Mouse (Mus musculus) embryonic facial prominence, embryonic 13.5 days (tissue): ENCODE measurements at regions not wholly inside any gene's neighbourhood (a gene's known extent, or its start where the extent isn't known, plus 50 kb on each side); places are given as distances from the start of the nearest gene placed in this dataset.

Experiments
- ATAC-seq: fragments of 200-750 bp; cut with Nextera tagmentation; 2 replicates; pipeline ENCODE4 v1.8.0; 2017; ENCODE audit warnings: low read depth; ENCODE audit not compliant: insufficient number of reproducible peaks, insufficient read depth, low FRiP score, low TSS enrichment
- H3K27ac ChIP-seq: fragments of 300-500 bp; sonication (generic); 2 replicates; pipeline ENCODE4 v1.5.1; 2015; ENCODE audit warnings: moderate library complexity, mild to moderate bottlenecking, inconsistent platforms
- H3K27me3 ChIP-seq: fragments of 300-500 bp; sonication (generic); 2 replicates; pipeline ENCODE4 v1.6.1; 2015; ENCODE audit warnings: mild to moderate bottlenecking, inconsistent platforms
- H3K36me3 ChIP-seq: fragments of 300-500 bp; sonication (generic); 2 replicates; pipeline ENCODE4 v1.6.1; 2015; ENCODE audit warnings: mild to moderate bottlenecking, inconsistent platforms
- H3K4me1 ChIP-seq: fragments of 300-500 bp; sonication (generic); 2 replicates; pipeline ENCODE4 v1.6.1; 2015; ENCODE audit warnings: inconsistent platforms
- H3K4me2 ChIP-seq: fragments of 300-500 bp; sonication (generic); 2 replicates; pipeline ENCODE4 v1.6.1; 2015; ENCODE audit warnings: moderate library complexity, mild to moderate bottlenecking, inconsistent platforms
- H3K4me3 ChIP-seq: fragments of 300-500 bp; sonication (generic); 2 replicates; pipeline ENCODE4 v1.5.1; 2015; ENCODE audit warnings: mild to moderate bottlenecking, inconsistent platforms
- H3K9ac ChIP-seq: fragments of 300-500 bp; sonication (generic); 2 replicates; pipeline ENCODE4 v1.6.1; 2015; ENCODE audit warnings: mild to moderate bottlenecking, inconsistent platforms
- H3K9me3 ChIP-seq: fragments of 300-500 bp; sonication (generic); 2 replicates; pipeline ENCODE4 v1.6.1; 2016; ENCODE audit warnings: inconsistent platforms
- WGBS: fragments of 180-500 bp; shearing (Covaris S2); methylation state at CpG from one replicate; pipeline ENCODE4 v1.1.7; 2015; ENCODE audit warnings: mixed read lengths; 5-methylcytosine and 5-hydroxymethylcytosine counted together

DNA sequence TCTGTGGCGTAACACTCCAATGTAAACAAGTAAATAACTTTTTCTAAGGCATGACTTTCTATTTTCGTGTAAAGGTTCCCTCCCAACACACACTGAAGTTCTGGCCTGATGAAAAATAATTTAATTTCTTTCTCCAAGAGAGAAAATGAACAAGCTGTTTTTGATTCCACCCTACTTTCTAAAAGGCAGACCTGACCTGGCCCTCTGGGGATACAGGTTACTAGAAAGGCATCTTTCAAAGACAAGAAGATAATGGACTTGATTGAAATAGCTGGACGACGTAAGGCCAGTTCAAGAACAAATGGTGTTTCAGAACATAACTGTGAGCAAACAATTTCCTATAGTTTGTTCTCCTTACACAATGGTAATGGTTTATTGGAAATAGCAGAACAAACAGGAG lies 273.5 kb downstream of the Ptprc start:
- Histone ChIP-seq H3K9me3 (no peaks in the 10 kb centered on the region), H3K4me2 (peak overlapping the region; percentile 62), H3K4me1 (peaks cover 34% of the 10 kb centered on the region), H3K27ac (peak overlapping the region; percentile 60), H3K4me3 (peak overlapping the region; percentile 75), H3K27me3 (no peaks in the 10 kb centered on the region), H3K36me3 (no peaks in the 10 kb centered on the region), H3K9ac (peak overlapping the region; percentile 62)
- ATAC-seq = no peak
- 32% methylated on average over 4 of the region's 4 CpGs for WGBS

DNA sequence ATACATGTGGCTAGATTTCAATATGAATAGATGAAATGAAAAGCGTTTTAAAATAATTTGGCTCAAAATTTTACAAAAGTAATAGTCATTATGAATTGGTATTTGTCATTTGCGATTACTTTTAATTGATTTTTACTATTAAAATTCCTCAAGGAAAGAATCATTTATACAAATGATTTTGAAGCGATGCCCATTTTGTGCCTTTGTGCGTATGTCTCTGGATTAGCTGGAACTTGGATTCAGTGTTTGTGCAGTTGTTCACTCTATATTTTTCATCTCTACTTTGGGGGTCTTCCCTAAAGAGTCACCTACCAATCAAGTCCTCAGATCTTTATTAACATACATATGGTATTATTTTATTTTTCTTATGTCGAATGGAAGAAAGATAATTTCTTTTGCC lies 274.3 kb downstream of the Ptprc start:
- Histone ChIP-seq H3K4me1 (peaks cover 26% of the 10 kb centered on the region), H3K36me3 (no peaks in the 10 kb centered on the region), H3K4me3 (peak overlapping the region; percentile 75), H3K9me3 (no peaks in the 10 kb centered on the region), H3K4me2 (peak overlapping the region; percentile 62), H3K27me3 (no peaks in the 10 kb centered on the region), H3K27ac (peak overlapping the region; percentile 98; the same call in 1 of the 2 replicates), H3K9ac (peak overlapping the region; percentile 91)
- no peak for ATAC-seq
- 25% methylated on average over 5 of the region's 5 CpGs for WGBS

DNA sequence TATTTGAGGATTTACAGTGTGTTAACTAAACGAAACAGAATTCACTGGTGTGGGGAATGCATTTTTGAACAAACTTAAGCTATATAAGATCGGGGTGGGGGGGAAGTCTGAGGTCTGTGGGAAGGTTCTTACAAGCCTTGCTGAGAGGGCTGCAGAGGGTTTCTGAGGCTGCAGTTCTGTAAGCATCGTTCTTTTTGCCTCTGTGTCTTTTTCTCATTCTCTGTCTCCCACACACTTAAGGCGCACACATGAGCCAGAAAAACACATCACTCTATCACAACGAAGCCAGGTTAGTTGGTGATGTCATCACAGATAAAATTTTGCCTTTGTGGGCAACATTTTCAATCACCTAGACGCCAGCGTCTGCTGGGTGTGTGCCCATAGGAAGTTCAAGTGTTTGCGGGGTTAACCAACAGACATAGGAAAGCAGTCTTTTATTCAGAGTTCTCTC lies 274.9 kb downstream of the Ptprc start:
- Histone ChIP-seq H3K36me3 (no peaks in the 10 kb centered on the region), H3K9ac (peak overlapping the region; percentile 91), H3K27ac (peak overlapping the region; percentile 98), H3K9me3 (no peaks in the 10 kb centered on the region), H3K4me1 (peaks cover 23% of the 10 kb centered on the region), H3K4me2 (peak overlapping the region; percentile 62), H3K4me3 (peak overlapping the region; percentile 75), H3K27me3 (no peaks in the 10 kb centered on the region)
- 0 out of 2 replicates have a peak, but pooled peaks have one; percentile 17 for ATAC-seq
- WGBS = under 1% methylated on average over 8 of the region's 8 CpGs

DNA sequence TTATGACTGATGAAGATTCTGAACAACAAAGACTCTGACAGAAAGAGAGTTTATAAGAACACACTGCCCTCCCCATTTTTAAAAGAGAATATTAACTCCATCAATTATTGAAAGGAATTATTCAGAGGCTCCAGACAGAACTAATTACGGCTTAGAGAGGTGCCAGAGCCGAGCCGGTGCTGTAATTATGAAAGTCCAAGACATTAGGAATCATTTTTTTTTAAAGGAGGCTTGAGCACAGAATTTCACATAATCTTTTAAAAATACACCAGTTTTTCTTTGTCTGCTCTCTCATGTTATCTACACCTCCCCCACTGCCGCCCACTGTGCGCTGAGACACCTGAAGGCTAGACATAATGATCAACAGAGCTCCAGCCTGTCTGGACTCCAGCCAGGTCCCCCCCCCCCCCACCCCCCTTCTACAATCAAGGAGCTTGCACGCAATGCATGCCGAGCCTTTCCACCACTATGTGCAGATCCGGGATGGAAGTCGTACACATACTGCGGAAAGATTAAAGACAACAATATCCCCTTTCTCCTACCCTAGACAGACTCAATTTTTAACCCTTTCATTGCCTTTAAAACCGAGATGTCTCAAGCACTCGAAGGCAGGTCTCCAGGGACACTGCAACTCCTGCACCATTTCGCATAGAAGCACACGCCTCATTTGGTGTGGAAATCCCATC lies 275.4 kb downstream of the Ptprc start:
- H3K27ac ChIP-seq = peak overlapping the region; percentile 98
- H3K4me2 ChIP-seq = peak overlapping the region; percentile 62
- no peaks in the 10 kb centered on the region for H3K9me3 ChIP-seq
- peak overlapping the region; percentile 75 for H3K4me3 ChIP-seq
- H3K27me3 ChIP-seq = no peaks in the 10 kb centered on the region
- peaks cover 18% of the 10 kb centered on the region for H3K4me1 ChIP-seq
- no peaks in the 10 kb centered on the region for H3K36me3 ChIP-seq
- WGBS = 0% methylated on average over 14 of the region's 14 CpGs
- H3K9ac ChIP-seq = peak overlapping the region; percentile 91
- ATAC-seq = peak; percentile 93

DNA sequence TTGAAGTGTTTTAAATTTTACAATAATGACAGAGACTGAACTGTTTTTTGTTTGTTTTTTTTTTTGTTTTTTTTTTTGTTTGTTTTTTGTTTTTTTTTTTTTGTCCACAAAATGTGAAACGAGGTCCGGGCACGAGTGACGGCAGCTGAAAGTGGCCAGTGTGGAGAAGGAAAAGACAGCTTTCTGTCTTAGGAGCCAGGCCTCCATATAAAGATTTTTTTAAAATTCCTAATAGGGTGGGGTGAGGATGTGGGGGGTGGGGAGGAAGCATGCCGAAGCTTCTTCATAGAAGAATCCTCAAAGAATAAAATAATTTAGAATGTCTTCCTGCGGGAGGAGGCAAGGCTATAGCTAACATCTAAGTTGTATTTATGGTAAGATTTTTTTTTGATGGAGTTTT lies 276.2 kb downstream of the Ptprc start:
- under 1% methylated on average over 6 of the region's 6 CpGs for WGBS
- no peaks in the 10 kb centered on the region for H3K27me3 ChIP-seq
- ATAC-seq = no peak
- H3K4me2 ChIP-seq = peak overlapping the region; percentile 62
- peak overlapping the region; percentile 91 for H3K9ac ChIP-seq
- peaks cover 18% of the 10 kb centered on the region for H3K4me1 ChIP-seq
- no peaks in the 10 kb centered on the region for H3K9me3 ChIP-seq
- no peaks in the 10 kb centered on the region for H3K36me3 ChIP-seq
- peak overlapping the region; percentile 75 for H3K4me3 ChIP-seq
- peak overlapping the region; percentile 98 for H3K27ac ChIP-seq

DNA sequence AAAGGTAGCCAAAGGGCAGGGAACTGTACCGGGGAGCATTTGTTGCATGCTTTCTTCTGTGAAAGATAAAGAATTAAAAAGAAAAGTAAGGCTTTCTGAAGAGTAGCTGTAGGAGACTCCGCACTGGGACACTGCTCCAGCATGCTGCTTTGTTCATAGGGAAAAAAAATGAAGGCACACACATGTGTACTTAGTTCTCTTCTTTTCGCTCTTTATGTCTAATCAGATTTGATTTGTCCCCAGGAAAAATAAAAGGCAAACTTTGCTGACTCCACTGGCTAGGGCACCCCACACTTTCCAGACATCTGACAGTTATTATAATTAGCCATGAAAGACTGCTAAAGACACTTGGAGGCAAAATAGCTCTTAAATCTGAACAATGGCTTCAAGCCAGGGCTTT lies 276.6 kb downstream of the Ptprc start:
- peak overlapping the region; percentile 98 for H3K27ac ChIP-seq
- ATAC-seq = no peak
- H3K36me3 ChIP-seq = no peaks in the 10 kb centered on the region
- H3K27me3 ChIP-seq = no peaks in the 10 kb centered on the region
- 0% methylated on average over 3 of the region's 3 CpGs for WGBS
- H3K9ac ChIP-seq = peak overlapping the region; percentile 91
- no peaks in the 10 kb centered on the region for H3K9me3 ChIP-seq
- H3K4me2 ChIP-seq = peak overlapping the region; percentile 62
- H3K4me3 ChIP-seq = peak overlapping the region; percentile 75
- peaks cover 21% of the 10 kb centered on the region for H3K4me1 ChIP-seq

DNA sequence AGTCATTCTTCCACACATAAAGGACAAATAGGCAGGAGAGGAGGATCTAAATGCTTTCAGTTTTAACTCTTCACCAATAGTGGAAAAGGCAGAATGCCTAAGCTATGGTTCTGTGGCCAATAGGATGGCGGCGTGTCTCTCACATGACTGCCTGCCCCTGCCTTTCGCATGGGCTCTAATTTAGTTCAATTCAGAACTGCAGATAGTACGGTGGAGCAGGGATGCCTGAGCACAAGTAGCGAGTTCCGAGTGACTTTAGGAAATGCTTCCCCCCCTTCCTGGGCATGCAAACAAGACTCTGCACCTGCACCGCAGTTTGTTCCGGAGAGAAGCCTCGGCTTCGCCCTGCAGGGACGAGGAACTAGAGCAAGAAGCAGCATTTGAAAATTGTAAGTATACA lies 277.1 kb downstream of the Ptprc start:
- peak overlapping the region; percentile 62 for H3K4me2 ChIP-seq
- H3K36me3 ChIP-seq = no peaks in the 10 kb centered on the region
- H3K27ac ChIP-seq = peak overlapping the region; percentile 98
- peaks cover 20% of the 10 kb centered on the region for H3K4me1 ChIP-seq
- no peaks in the 10 kb centered on the region for H3K27me3 ChIP-seq
- under 1% methylated on average over 11 of the region's 11 CpGs for WGBS
- no peaks in the 10 kb centered on the region for H3K9me3 ChIP-seq
- peak; percentile 94 for ATAC-seq
- peak overlapping the region; percentile 75 for H3K4me3 ChIP-seq
- peak overlapping the region; percentile 91 for H3K9ac ChIP-seq

DNA sequence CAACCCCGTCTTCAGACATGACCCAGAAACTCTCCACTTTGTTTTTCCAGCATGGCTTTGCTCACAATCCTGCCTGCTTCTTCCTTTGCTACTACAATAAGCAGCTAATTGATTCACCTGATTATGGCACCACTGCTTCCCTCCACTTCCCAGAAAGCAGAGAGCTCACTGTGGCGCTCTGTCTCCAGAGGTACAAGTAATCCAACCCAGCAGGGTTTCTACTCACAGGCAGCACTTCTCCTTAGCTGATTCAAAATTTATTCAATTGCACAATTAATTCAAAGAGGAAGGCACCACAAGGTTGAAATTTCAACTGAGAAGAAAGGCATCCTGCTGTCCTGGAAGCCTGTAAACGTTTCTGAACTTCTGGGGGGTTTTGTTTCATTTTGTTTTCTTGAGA lies 293.9 kb downstream of the Ptprc start:
- no peak for ATAC-seq
- Histone ChIP-seq H3K4me3 (no peak overlapping the region), H3K9me3 (no peaks in the 10 kb centered on the region), H3K36me3 (no peaks in the 10 kb centered on the region), H3K4me2 (no peak overlapping the region), H3K27me3 (no peaks in the 10 kb centered on the region), H3K27ac (no peak overlapping the region), H3K4me1 (peaks cover 4% of the 10 kb centered on the region; the same call in 1 of the 2 replicates), H3K9ac (no peak overlapping the region)
- 22% methylated on average over 3 of the region's 3 CpGs for WGBS

DNA sequence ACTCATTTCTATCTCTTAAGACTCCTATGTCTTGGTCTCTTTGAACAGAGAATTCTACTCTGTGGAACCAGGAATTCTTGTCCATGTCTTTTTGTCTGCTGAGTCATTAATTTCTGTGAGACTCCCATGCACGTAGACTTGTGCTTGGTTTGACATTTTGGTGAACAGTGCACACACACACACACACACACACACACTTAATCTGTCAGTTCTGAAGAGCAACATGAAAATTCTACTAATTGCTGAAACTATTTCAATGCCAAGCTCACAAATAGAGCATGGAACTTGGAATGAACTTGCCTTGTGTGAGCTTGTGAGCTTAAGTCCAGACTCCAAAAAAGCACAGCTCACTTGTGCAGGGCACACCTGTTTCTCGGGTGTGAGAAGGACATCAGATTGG lies 301.1 kb downstream of the Ptprc start:
- no peak overlapping the region for H3K4me3 ChIP-seq
- ATAC-seq = no peak

DNA sequence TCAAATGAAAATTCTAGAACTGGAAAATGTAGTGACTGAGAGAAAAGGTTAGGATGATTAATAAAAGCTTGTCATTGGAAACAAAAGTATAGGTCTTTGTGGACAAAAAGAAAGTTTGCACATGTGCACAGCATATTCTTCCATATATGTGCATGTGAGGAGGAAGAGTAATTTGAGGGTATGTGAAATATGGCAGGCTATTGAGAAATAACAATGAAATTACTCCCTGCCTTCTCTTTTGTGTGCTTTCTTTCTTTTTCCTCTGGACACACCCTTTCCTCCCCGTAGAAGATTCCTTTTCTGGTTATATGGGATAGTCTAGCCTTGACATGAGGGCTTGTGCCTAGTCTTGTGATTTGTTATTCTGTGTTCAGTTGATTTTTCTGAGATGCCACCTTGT lies 301.9 kb downstream of the Ptprc start:
- Histone ChIP-seq H3K9ac (no peak overlapping the region), H3K4me3 (no peak overlapping the region), H3K36me3 (no peaks in the 10 kb centered on the region), H3K27ac (no peak overlapping the region), H3K4me1 (no peaks in the 10 kb centered on the region), H3K9me3 (no peaks in the 10 kb centered on the region), H3K4me2 (no peak overlapping the region), H3K27me3 (no peaks in the 10 kb centered on the region)
- 46% methylated on average over 1 of the region's 1 CpGs for WGBS
- no peak for ATAC-seq

More for the DNA sequence above, 301.1 kb downstream of the Ptprc start:
- H3K9ac ChIP-seq = no peak overlapping the region
- H3K36me3 ChIP-seq = no peaks in the 10 kb centered on the region
- no peak overlapping the region for H3K4me2 ChIP-seq
- WGBS = 70% methylated on average over 2 of the region's 2 CpGs
- no peaks in the 10 kb centered on the region for H3K4me1 ChIP-seq
- H3K9me3 ChIP-seq = no peaks in the 10 kb centered on the region
- no peak overlapping the region for H3K27ac ChIP-seq
- H3K27me3 ChIP-seq = no peaks in the 10 kb centered on the region

DNA sequence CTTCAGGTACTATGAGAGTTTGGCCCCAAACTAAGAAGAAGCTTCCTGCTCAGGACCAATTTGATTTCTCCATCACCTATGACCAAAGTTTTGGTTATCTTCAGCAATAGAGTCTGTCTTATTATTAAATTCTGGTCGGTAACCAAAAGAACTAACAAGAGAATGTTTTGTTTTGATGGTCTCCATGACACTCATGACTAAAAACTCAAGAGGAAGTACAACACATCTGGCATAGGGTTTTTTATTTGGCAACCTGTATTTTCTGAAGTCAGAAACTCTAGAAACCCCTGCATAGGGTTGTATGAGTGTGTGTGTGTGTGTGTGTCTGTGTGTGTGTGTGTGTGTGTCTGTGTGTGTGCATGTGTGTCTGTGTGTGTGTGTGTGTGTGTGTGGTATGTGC lies 310.5 kb downstream of the Ptprc start:
- no peak for ATAC-seq
- H3K4me1 ChIP-seq = no peaks in the 10 kb centered on the region
- no peak overlapping the region for H3K27ac ChIP-seq
- H3K4me3 ChIP-seq = no peak overlapping the region
- H3K36me3 ChIP-seq = no peaks in the 10 kb centered on the region
- no peaks in the 10 kb centered on the region for H3K27me3 ChIP-seq
- no peaks in the 10 kb centered on the region for H3K9me3 ChIP-seq
- 67% methylated on average over 1 of the region's 1 CpGs for WGBS
- H3K9ac ChIP-seq = no peak overlapping the region
- no peak overlapping the region for H3K4me2 ChIP-seq

DNA sequence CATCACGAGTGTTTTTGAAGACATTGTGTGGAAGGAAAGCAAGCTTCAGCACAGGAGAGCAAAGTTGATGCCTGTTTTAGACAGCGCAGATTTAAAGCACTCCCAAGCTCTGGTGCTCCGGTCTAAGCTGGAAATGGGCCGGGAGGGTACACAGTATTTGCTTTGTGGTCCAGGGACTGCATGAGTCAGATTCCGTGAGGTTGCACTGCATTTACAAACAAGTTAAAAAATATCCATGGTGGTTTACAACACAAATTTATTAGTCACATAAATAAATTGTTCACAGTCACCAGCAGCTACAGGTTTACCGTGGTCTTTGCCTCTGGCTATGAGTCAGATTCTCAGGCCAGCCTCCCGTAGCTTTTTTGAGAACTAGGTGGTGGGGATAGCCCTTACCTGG lies 312.0 kb downstream of the Ptprc start:
- no peaks in the 10 kb centered on the region for H3K36me3 ChIP-seq

More for the DNA sequence above, 312.0 kb downstream of the Ptprc start:
- no peak overlapping the region for H3K9ac ChIP-seq
- H3K9me3 ChIP-seq = no peaks in the 10 kb centered on the region
- H3K27me3 ChIP-seq = no peaks in the 10 kb centered on the region
- no peak for ATAC-seq
- H3K27ac ChIP-seq = no peak overlapping the region
- no peak overlapping the region for H3K4me3 ChIP-seq
- H3K4me2 ChIP-seq = no peak overlapping the region
- no peaks in the 10 kb centered on the region for H3K4me1 ChIP-seq
- WGBS = 83% methylated on average over 7 of the region's 7 CpGs
